Mouse (Mus musculus) liver, postnatal 0 days (tissue): ENCODE data around the gene Mapk1ip1.

Experiments
- CTCF ChIP-seq: sonication (generic); IDR thresholded peaks from 2 replicates; pipeline ENCODE4 v1.5.1; 2016; ENCODE audit warnings: antibody characterized with exemption, low read depth
- EP300 ChIP-seq: IDR thresholded peaks from 2 replicates; pipeline ENCODE4 v1.6.1; 2016; ENCODE audit warnings: antibody characterized with exemption, low read depth, mild to moderate bottlenecking

DNA sequence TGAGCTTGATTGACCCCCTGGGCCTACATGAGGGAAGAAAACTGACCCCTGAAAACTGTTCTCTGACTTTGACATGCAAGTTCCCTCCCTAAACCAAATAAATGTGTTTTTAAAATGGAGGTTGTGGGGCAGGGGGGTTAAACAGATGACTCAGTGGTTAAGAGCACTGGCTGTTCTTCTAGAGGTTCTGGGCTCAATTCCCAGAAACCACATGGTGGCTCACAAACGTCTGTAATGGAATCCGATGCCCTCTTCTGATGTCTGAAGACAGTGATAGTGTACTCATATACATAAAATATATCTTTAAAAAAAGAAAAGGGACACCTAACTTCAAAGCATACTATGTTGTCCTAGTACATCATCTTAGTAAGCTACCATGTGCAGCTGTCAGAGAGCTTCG lies 29.0 kb upstream of the Mapk1ip1 start:
- TF ChIP-seq EP300 (no peak), CTCF (no peak)
